In the genomic region with DNA sequence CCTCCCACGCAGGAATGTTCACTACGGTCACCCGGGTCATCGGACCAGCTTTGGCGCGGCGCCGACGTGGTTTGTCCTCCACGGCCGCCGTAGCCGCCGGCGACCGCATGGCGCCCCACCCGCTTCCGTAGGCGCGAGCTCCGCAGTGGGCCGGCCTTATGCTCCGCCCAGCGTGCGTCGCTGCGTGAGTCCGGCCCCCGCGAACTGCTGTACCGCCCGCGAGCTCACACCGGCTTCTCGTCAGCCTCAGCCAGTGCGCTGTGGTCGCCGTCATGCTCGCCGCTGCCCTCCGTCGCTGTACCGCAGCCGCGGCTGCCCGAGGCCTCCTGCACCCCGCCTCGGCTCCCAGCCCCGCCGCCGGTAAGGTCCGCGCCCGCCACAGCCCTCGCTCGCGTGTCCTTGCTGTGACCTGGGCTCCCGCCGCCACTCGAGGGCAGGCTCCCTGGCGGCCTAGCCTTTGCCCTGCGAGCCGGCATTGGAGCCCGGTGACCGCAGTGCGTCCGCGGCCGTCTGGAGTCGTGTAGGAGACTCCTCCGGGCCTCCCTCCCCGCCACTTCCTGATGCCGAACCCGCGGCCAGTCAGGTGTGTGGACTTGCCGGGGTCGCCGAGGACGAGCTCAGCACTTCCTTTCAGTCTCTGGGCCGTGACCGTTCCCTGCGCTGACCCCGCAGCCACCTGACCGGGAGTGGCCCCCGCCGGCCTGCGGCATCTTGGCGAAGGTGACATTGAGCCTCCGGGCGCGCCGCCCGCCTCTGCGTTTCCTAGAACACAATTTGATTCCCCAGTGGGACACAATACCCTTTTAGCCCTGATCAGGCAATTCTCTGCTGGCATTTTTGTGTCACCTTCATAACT, we compare ENCODE assay signal across 8 mouse cellular contexts. TPM values are rescaled to one million over a fixed set of nuclear protein-coding genes. Genes with fewer than 3 reads are reported as not detected.
DNase-seq lines count a peak whose midpoint lies in the region; ATAC-seq lines count a peak whose summit lies in the region.

TSS of gene Cox5a (plus strand) at position 219 of the 856 bp plus-strand sequence.

- ATAC-seq in heart, embryonic 15.5 days (replicated peaks; ENCODE audit: insufficient number of reproducible peaks, insufficient read depth, low FRiP score, low read depth), result peak; percentile 98
- ATAC-seq in liver, embryonic 15.5 days (ENCODE audit: insufficient read depth), result peak; percentile 98
- ATAC-seq in neural tube, embryonic 12.5 days (ENCODE audit: low FRiP score, low read depth), result peak; percentile 95

- H3K4me1 ChIP-seq in forebrain, embryonic 10.5 days, result peaks cover 33% of the 10 kb centered on the region
- peaks cover 36% of the 10 kb centered on the region for H3K4me1 ChIP-seq in heart, embryonic 15.5 days (replicated peaks)
- H3K4me1 ChIP-seq in liver, embryonic 15.5 days (replicated peaks), result peaks cover 49% of the 10 kb centered on the region
- peaks cover 17% of the 10 kb centered on the region for H3K4me1 ChIP-seq in neural tube, embryonic 12.5 days

- H3K4me2 ChIP-seq in heart, embryonic 15.5 days, result peak within 1 kb of the TSS; percentile 62
- H3K4me2 ChIP-seq in liver, embryonic 15.5 days, result peak within 1 kb of the TSS; percentile 77
- H3K4me2 ChIP-seq in neural tube, embryonic 12.5 days (replicated peaks), result peak within 1 kb of the TSS; percentile 85

- H3K27me3 ChIP-seq in forebrain, embryonic 10.5 days (ENCODE audit: poor library complexity, severe bottlenecking), result no peaks in the 10 kb centered on the region
- H3K27me3 ChIP-seq in heart, embryonic 15.5 days, result no peaks in the 10 kb centered on the region
- no peaks in the 10 kb centered on the region for H3K27me3 ChIP-seq in liver, embryonic 15.5 days
- no peaks in the 10 kb centered on the region for H3K27me3 ChIP-seq in neural tube, embryonic 12.5 days (replicated peaks)

- 0 out of 2 replicates have a peak, but pooled peaks cover 5% of the 10 kb centered on the region for H3K36me3 ChIP-seq in forebrain, embryonic 10.5 days (replicated peaks)
- H3K36me3 ChIP-seq in heart, embryonic 15.5 days, result no peaks in the 10 kb centered on the region
- no peaks in the 10 kb centered on the region for H3K36me3 ChIP-seq in liver, embryonic 15.5 days (replicated peaks)
- no peaks in the 10 kb centered on the region for H3K36me3 ChIP-seq in neural tube, embryonic 12.5 days

- H3K27ac ChIP-seq in forebrain, embryonic 10.5 days, result peak within 1 kb of the TSS; percentile 98
- peak within 1 kb of the TSS; percentile 98 for H3K27ac ChIP-seq in heart, embryonic 15.5 days
- peak within 1 kb of the TSS; percentile 96 for H3K27ac ChIP-seq in liver, embryonic 15.5 days (replicated peaks)
- H3K27ac ChIP-seq in neural tube, embryonic 12.5 days, result peak within 1 kb of the TSS; percentile 90

- H3K4me3 ChIP-seq in forebrain, embryonic 10.5 days, result peak within 1 kb of the TSS; percentile 99
- H3K4me3 ChIP-seq in heart, embryonic 15.5 days, result peak within 1 kb of the TSS; percentile 79
- H3K4me3 ChIP-seq in liver, embryonic 15.5 days (replicated peaks), result peak within 1 kb of the TSS; percentile 93
- H3K4me3 ChIP-seq in neural tube, embryonic 12.5 days, result peak within 1 kb of the TSS; percentile 98

- H3K9me3 ChIP-seq in forebrain, embryonic 10.5 days, result no peaks in the 10 kb centered on the region
- no peaks in the 10 kb centered on the region for H3K9me3 ChIP-seq in heart, embryonic 15.5 days (replicated peaks)
- H3K9me3 ChIP-seq in liver, embryonic 15.5 days (replicated peaks), result no peaks in the 10 kb centered on the region
- H3K9me3 ChIP-seq in neural tube, embryonic 12.5 days, result no peaks in the 10 kb centered on the region

- H3K9ac ChIP-seq in heart, embryonic 15.5 days, result peak within 1 kb of the TSS; percentile 96
- peak within 1 kb of the TSS; percentile 97 for H3K9ac ChIP-seq in liver, embryonic 15.5 days
- peak within 1 kb of the TSS; percentile 96 for H3K9ac ChIP-seq in neural tube, embryonic 12.5 days

- peak; percentile 74 to 75 for DNase-seq in CD8-positive naive resting alpha-beta T cell, adult 2 months (ENCODE audit: low read depth in 2 of 2, low spot score in 2 of 2)
- peak; percentile 83 for DNase-seq in c-Kit-positive CD71-negative TER-119-negative erythroid progenitor cells, embryonic 14.5 days (ENCODE audit: low read depth)
- peak; percentile 90 for DNase-seq in forebrain, embryonic 10.5 days (ENCODE audit: extremely low spot score, low spot score)
- DNase-seq in kidney, postnatal 36 days, result peak; percentile 95 to 97
- peak; percentile 91 for DNase-seq in telencephalon, adult 2 months (ENCODE audit: low read depth, low spot score)

- under 1% methylated on average over 95 of the region's 95 CpGs for WGBS in forebrain, embryonic 10.5 days
- under 1% methylated on average over 95 of the region's 95 CpGs for WGBS in heart, embryonic 15.5 days
- WGBS in liver, embryonic 15.5 days (ENCODE audit: insufficient replicate concordance), result under 1% methylated on average over 95 of the region's 95 CpGs
- under 1% methylated on average over 95 of the region's 95 CpGs for WGBS in neural tube, embryonic 12.5 days

RNA-seq across cellular contexts. Expression of gene Cox5a, which starts in this region (rescaled TPM):
- polyA plus RNA-seq in forebrain, embryonic 10.5 days (2016; fragmentation: Nextera tagmentation; extraction: Ambion mirVana), result 686 and 693 TPM in 2 replicates
- polyA plus RNA-seq in heart, embryonic 15.5 days (2015; fragmentation: Nextera tagmentation; extraction: Ambion mirVana), result 1,248 and 1,820 TPM in 2 replicates
- 249 and 287 TPM in 2 replicates for polyA plus RNA-seq in liver, embryonic 15.5 days (2015; fragmentation: Nextera tagmentation; extraction: Ambion mirVana)
- polyA plus RNA-seq in neural tube, embryonic 12.5 days (2016; fragmentation: Nextera tagmentation; extraction: Ambion mirVana), result 770 and 826 TPM in 2 replicates

Comparison
In these comparisons a context has a peak if more than half of its experiments do, and no peak if none do; other contexts are left out.
1. Peak in every context shown above with its lines: DNase-seq, ATAC-seq, H3K4me3 ChIP-seq and H3K27ac ChIP-seq.